Mouse (Mus musculus) midbrain, embryonic 14.5 days (tissue): ENCODE data around the gene Igflr1. TPM values are rescaled to one million over a fixed set of nuclear protein-coding genes. Genes with fewer than 3 reads are reported as not detected.

Experiments
- ATAC-seq: fragments of 200-750 bp; cut with Nextera tagmentation; 2 replicates; pipeline ENCODE4 v1.8.0; 2017; ENCODE audit warnings: moderate number of reproducible peaks, moderate library complexity; ENCODE audit not compliant: low FRiP score, low TSS enrichment
- DNase-seq: peaks from one replicate; pipeline ENCODE4 v3.0.0-alpha.2; 2015
- H3K27ac ChIP-seq: fragments of 300-500 bp; sonication (generic); replicated peaks from 2 replicates; pipeline ENCODE4 v1.5.1; 2014; ENCODE audit warnings: mild to moderate bottlenecking, low read depth, low read length, moderate library complexity
- H3K27me3 ChIP-seq: fragments of 300-500 bp; sonication (generic); 2 replicates; pipeline ENCODE4 v1.6.1; 2014; ENCODE audit warnings: low read length, control low read depth, mixed read lengths; ENCODE audit not compliant: control insufficient read depth, insufficient read depth
- H3K36me3 ChIP-seq: fragments of 300-500 bp; sonication (generic); 2 replicates; pipeline ENCODE4 v1.6.1; 2014; ENCODE audit warnings: low read length, control low read depth; ENCODE audit not compliant: control insufficient read depth, insufficient read depth
- H3K4me1 ChIP-seq: fragments of 300-500 bp; sonication (generic); 2 replicates; pipeline ENCODE4 v1.6.1; 2014; ENCODE audit warnings: mild to moderate bottlenecking, antibody characterized with exemption, low read length, control low read depth; ENCODE audit not compliant: control insufficient read depth, insufficient read depth
- H3K4me2 ChIP-seq: fragments of 300-500 bp; sonication (generic); 2 replicates; pipeline ENCODE4 v1.6.1; 2014; ENCODE audit warnings: mild to moderate bottlenecking, low read length, moderate library complexity
- H3K4me3 ChIP-seq: fragments of 300-500 bp; sonication (generic); replicated peaks from 2 replicates; pipeline ENCODE4 v1.5.1; 2014; ENCODE audit warnings: low read depth, low read length
- H3K9ac ChIP-seq: fragments of 300-500 bp; sonication (generic); replicated peaks from 2 replicates; pipeline ENCODE4 v1.6.1; 2014; ENCODE audit warnings: mild to moderate bottlenecking, low read length, moderate library complexity
- H3K9me3 ChIP-seq: fragments of 300-500 bp; sonication (generic); 2 replicates; pipeline ENCODE4 v1.6.1; 2016; ENCODE audit warnings: low read length, control low read depth, mixed read lengths; ENCODE audit not compliant: control insufficient read depth
- WGBS: fragments of 180-500 bp; shearing (Covaris S2); extraction: QIAGEN DNeasy Blood & Tissue Kit; methylation state at CpG from one replicate; pipeline ENCODE4 v1.1.7; 2014; 5-methylcytosine and 5-hydroxymethylcytosine counted together
- polyA plus RNA-seq: library from polyadenylated mRNA; unstranded; fragments of >200 nt; fragmentation: Nextera tagmentation; extraction: Ambion mirVana; gene quantifications from 2 replicates; pipeline ENCODE4 v1.2.1, GENCODE M21; 2014

Igflr1 gene
- polyA plus RNA-seq, result 2.8 and 5.8 TPM in 2 replicates

DNA sequence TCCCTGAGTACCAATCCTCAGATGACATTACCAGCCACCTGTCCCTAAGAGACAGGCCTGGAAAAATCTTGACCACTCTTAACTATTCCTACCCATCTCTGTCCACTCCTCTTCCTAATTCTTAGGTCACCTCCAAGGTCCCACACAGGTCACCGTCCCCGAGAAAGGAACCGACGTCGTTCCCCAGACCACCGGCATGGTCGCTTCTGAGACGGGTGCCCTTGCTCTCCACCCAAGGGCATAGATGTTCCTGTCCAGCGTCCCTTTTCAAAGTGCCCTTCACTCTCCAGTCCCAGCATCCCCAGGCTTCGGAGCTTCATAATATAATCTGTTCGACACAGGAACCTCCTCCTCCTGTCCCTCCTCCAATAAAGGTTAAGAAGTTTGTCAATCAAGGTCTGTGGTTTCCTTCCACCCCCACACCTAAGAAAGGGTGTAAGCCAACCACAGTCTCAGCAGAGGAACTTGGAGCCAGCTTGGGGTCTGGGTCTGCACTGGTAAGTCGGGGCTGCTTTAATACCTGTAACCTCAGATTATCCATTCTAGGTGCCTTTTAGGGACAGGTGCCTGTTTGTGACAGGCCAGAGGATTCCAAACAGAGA, at the start of gene Igflr1:
Igflr1 (plus strand) TSS at position 458 of the 602 bp plus-strand sequence.
- H3K9ac ChIP-seq, result no peak within 1 kb of the TSS
- no peak within 1 kb of the TSS for H3K4me2 ChIP-seq

DNA sequence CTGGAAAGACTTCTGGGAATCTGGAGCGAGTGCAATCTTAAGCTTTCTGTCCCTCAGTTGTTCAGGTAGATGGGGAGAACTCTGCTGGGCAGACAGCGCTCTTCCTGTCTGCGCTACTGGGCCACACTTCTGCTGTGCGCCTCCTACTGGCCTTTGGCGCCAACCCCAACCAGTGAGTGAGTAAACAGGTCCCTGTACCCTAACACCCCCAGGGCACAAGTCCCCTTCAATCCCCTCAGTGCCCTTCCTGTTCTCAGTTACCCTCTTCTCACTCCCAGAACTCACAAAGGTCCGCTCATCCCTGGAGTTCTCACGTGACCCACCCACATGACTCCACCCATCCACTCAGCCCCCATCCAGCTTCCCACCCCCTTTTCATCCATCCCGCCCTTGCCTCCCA, 46.9 kb upstream of the Igflr1 start:
- no peaks in the 10 kb centered on the region for H3K9me3 ChIP-seq
- H3K9ac ChIP-seq, result no peak overlapping the region
- DNase-seq (no peak), ATAC-seq (no peak)
- H3K4me3 ChIP-seq, result no peak overlapping the region
- peaks cover 14% of the 10 kb centered on the region for H3K36me3 ChIP-seq
- no peak overlapping the region for H3K27ac ChIP-seq
- H3K27me3 ChIP-seq, result no peaks in the 10 kb centered on the region
- 42% methylated on average over 8 of the region's 8 CpGs for WGBS
- H3K4me2 ChIP-seq, result no peak overlapping the region
- no peaks in the 10 kb centered on the region for H3K4me1 ChIP-seq

More for the DNA sequence above, at the start of gene Igflr1:
- Histone ChIP-seq H3K27me3 (no peaks in the 10 kb centered on the region), H3K36me3 (peaks cover 47% of the 10 kb centered on the region), H3K4me3 (0 out of 2 replicates have a peak within 1 kb of the TSS, but pooled peaks have one; percentile 80), H3K9me3 (no peaks in the 10 kb centered on the region), H3K27ac (no peak within 1 kb of the TSS), H3K4me1 (peaks cover 9% of the 10 kb centered on the region; the same call in 1 of the 2 replicates)
- 96% methylated on average over 12 of the region's 12 CpGs for WGBS
- ATAC-seq (no peak), DNase-seq (no peak)

DNA sequence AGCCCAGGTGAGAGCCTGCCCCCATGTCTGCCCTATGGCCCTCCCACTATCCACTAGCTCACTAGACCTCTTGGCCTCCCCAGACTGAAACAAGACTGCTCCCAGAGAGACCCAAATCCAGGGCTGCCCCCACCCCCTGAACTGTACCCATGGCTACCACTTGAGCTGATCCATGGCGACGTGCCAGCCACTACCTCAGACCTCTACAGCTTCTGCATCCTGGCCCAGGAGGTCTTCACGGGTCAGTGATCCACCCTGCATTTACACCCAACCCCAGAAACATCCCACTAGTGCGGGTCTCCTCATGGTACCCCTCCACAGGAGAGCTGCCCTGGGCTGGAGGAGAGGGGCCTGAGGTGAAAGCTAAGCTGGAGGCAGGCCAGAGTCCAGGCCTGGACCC, 44.8 kb upstream of the Igflr1 start:
- no peaks in the 10 kb centered on the region for H3K4me1 ChIP-seq
- no peak overlapping the region for H3K4me2 ChIP-seq
- H3K9me3 ChIP-seq, result no peaks in the 10 kb centered on the region
- H3K9ac ChIP-seq, result no peak overlapping the region
- H3K36me3 ChIP-seq, result peaks cover 34% of the 10 kb centered on the region
- WGBS, result 24% methylated on average over 4 of the region's 4 CpGs
- H3K27me3 ChIP-seq, result no peaks in the 10 kb centered on the region
- no peak overlapping the region for H3K4me3 ChIP-seq
- ATAC-seq, result 0 out of 2 replicates have a peak, but pooled peaks have one; percentile 13
- peak; percentile 29 for DNase-seq
- peak overlapping the region; percentile 32 for H3K27ac ChIP-seq

DNA sequence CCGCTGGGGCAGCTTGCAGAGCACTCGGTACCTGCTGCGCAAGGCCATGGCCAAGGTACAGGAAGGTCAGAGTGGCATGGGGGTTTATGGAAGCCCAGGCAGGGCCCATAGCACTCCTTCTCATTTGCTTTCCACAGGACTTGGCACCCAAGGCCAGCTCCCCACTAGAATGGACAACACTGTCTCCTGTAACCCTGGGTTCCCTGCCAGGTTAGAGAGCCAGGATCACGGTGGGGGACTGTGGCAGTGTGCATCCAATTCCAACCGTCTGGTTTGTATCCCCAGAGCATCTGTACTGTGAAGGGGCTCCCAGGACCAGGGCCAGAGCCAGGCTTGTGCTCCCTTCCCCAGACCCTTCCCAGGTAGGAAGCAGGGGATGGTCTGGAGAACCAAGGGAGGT, 44.4 kb upstream of the Igflr1 start:
- no peak overlapping the region for H3K4me2 ChIP-seq
- H3K4me3 ChIP-seq, result no peak overlapping the region
- H3K27me3 ChIP-seq, result no peaks in the 10 kb centered on the region
- peaks cover 39% of the 10 kb centered on the region for H3K36me3 ChIP-seq
- ATAC-seq, result no peak
- WGBS, result 71% methylated on average over 5 of the region's 5 CpGs
- DNase-seq, result no peak
- H3K4me1 ChIP-seq, result no peaks in the 10 kb centered on the region
- H3K9me3 ChIP-seq, result no peaks in the 10 kb centered on the region
- no peak overlapping the region for H3K9ac ChIP-seq
- H3K27ac ChIP-seq, result peak overlapping the region; percentile 32

DNA sequence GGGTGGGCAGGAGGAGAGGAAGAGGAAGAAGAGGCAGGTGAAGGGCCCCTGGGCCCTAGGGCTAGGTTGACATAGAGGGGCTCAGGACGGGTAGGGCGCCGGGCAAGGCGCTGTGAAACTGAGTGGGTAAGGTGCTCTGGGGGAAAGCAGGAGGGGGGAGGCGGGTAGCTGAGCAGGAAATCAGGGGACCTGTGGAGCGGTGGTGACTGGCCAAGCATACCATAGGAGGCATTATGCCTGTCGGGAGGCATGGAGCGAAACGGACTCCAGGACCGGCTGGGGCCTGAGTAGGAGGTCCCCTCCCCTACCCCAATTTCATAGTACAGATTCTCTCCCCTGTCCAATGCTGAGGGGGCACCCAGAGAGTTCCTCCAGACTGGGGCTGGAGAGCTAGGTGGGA, 42.4 kb upstream of the Igflr1 start:
- WGBS, result 79% methylated on average over 10 of the region's 10 CpGs
- H3K4me3 ChIP-seq, result no peak overlapping the region
- ATAC-seq (no peak), DNase-seq (no peak)
- no peak overlapping the region for H3K27ac ChIP-seq
- no peaks in the 10 kb centered on the region for H3K9me3 ChIP-seq
- H3K4me1 ChIP-seq, result no peaks in the 10 kb centered on the region
- peaks cover 59% of the 10 kb centered on the region for H3K36me3 ChIP-seq
- H3K4me2 ChIP-seq, result no peak overlapping the region
- no peaks in the 10 kb centered on the region for H3K27me3 ChIP-seq
- H3K9ac ChIP-seq, result no peak overlapping the region

DNA sequence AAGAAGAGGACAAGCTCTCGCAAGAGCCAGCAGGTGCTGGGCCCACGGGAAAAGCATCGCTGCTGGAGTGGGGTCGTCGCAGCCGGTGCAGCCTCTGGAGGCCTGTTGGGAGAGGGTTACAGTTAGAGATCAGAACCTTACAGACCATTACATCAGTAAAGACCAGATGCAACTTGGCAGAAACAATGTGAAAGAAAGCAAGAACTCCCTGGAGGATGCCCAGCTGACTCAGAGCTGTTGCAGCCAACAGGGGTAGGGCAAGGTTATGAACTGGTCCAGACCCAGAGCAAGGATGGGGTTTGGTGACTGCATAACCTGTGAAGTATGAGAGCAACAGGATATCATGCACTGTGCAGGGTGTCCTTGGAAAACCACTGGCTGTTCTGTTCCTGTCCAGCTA, 40.7 kb upstream of the Igflr1 start:
- Histone ChIP-seq H3K4me2 (no peak overlapping the region), H3K4me1 (no peaks in the 10 kb centered on the region), H3K27me3 (no peaks in the 10 kb centered on the region), H3K36me3 (peaks cover 75% of the 10 kb centered on the region), H3K9ac (no peak overlapping the region), H3K9me3 (no peaks in the 10 kb centered on the region), H3K4me3 (no peak overlapping the region), H3K27ac (no peak overlapping the region)
- DNase-seq (no peak), ATAC-seq (no peak)
- 79% methylated on average over 6 of the region's 6 CpGs for WGBS

DNA sequence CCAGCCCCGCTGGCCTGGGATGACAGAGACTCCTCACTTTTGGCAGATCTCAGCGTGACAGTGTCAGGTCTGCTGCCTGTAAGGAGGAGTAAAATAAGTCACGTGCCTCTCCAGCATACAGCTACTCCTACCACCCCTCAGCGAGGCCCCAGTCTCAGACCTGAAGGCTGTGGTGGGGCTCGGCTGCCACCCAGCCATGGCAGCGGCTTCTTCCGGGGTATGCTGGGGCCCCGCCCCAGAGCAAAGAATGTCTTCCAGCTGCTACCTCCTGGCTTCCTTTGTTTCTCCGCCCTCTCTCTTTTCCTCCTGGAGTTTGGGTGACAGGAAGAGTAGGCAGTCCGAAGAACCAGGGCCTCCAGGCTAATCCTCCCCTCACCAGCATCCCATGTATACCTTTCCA, 39.3 kb upstream of the Igflr1 start:
- DNase-seq (no peak), ATAC-seq (no peak)
- 38% methylated on average over 10 of the region's 10 CpGs for WGBS
- Histone ChIP-seq H3K27ac (no peak overlapping the region), H3K4me3 (no peak overlapping the region), H3K4me1 (no peaks in the 10 kb centered on the region), H3K27me3 (no peaks in the 10 kb centered on the region), H3K9ac (no peak overlapping the region; the same call in 1 of the 2 replicates), H3K9me3 (no peaks in the 10 kb centered on the region), H3K36me3 (peaks cover 90% of the 10 kb centered on the region), H3K4me2 (no peak overlapping the region)

DNA sequence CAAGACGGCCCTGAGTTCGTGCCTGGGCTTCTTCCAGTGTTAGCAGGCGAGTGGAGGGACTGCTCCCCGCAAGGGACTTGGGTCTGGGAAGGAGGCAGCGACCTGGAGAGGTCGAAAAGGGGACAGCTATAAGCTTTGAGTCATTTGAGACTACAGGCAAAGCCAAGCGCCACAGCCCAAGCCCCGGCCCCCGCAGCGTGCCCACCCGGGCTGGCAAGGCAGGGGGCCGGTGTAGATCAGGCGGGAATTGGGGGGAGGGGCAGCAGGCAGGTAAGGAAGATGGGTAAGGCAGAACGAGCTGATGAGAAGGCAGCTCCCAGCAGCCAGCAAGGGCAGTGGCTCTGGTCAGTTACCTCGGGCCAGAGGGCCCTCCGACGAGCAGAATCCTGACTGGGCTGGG, 38.8 kb upstream of the Igflr1 start:
- DNase-seq, result no peak
- H3K4me3 ChIP-seq, result no peak overlapping the region
- no peak overlapping the region; the same call in 1 of the 2 replicates for H3K9ac ChIP-seq
- 33% methylated on average over 17 of the region's 17 CpGs for WGBS
- H3K4me1 ChIP-seq, result peaks cover 1% of the 10 kb centered on the region
- no peak overlapping the region for H3K4me2 ChIP-seq
- no peaks in the 10 kb centered on the region for H3K9me3 ChIP-seq
- ATAC-seq, result no peak
- H3K27me3 ChIP-seq, result no peaks in the 10 kb centered on the region
- H3K36me3 ChIP-seq, result peaks cover 94% of the 10 kb centered on the region
- H3K27ac ChIP-seq, result no peak overlapping the region

DNA sequence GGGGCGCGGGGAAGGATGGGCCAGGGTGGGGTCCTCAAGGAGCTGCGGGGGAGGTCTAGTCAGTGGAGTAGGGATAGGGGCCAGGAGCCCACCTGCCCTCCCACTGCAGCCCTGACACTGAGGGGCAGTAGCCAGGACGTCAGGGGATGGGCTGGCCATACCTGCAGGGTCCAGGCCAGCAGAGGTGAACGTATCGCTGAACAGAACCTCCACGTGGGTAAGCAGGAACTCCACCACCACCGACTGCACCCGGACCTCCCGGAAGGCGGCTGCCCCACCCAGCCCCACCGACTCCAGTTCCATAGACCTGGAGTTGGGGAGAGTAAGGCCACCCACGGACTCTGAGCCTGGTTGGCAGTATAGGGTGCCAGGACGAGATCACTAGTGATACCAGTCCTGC, 38.2 kb upstream of the Igflr1 start:
- Histone ChIP-seq H3K9me3 (no peaks in the 10 kb centered on the region), H3K27me3 (no peaks in the 10 kb centered on the region), H3K4me2 (no peak overlapping the region), H3K36me3 (peaks cover 100% of the 10 kb centered on the region), H3K27ac (no peak overlapping the region), H3K9ac (0 out of 2 replicates have a peak overlapping the region, but pooled peaks have one; percentile 6), H3K4me3 (no peak overlapping the region), H3K4me1 (peaks cover 7% of the 10 kb centered on the region)
- ATAC-seq, result no peak
- DNase-seq, result no peak
- 81% methylated on average over 14 of the region's 14 CpGs for WGBS
